Mouse (Mus musculus) testis, adult 2 months (tissue): Measurements from ENCODE around the gene 4921517D22Rik. TPM values are rescaled to one million over a fixed set of nuclear protein-coding genes. Genes with fewer than 3 reads are reported as not detected.

Experiments used
- H3K27ac ChIP-seq: fragments of 200-500 bp; 2 replicates; pipeline ENCODE4 v1.5.1; 2012; ENCODE audit warnings: low read depth, low read length; ENCODE audit not compliant: control insufficient read depth, insufficient read depth
- H3K27me3 ChIP-seq: fragments of 200-500 bp; 2 replicates; pipeline ENCODE4 v1.6.1; 2012; ENCODE audit warnings: mild to moderate bottlenecking, low read length, moderate library complexity; ENCODE audit not compliant: control insufficient read depth, insufficient read depth
- H3K36me3 ChIP-seq: fragments of 200-500 bp; 2 replicates; pipeline ENCODE4 v1.6.1; 2012; ENCODE audit warnings: mild to moderate bottlenecking, low read length; ENCODE audit not compliant: control insufficient read depth, insufficient read depth
- H3K4me1 ChIP-seq: fragments of 200-500 bp; 2 replicates; pipeline ENCODE4 v1.6.1; 2012; ENCODE audit warnings: low read length; ENCODE audit not compliant: control insufficient read depth, insufficient read depth
- H3K4me3 ChIP-seq: fragments of 200-500 bp; 2 replicates; pipeline ENCODE4 v1.5.1; 2012; ENCODE audit warnings: low read depth, mild to moderate bottlenecking, low read length, moderate library complexity, mixed read lengths; ENCODE audit not compliant: control insufficient read depth
- CTCF ChIP-seq: fragments of 200-500 bp; IDR thresholded peaks from 2 replicates; pipeline ENCODE4 v1.5.1; 2012; ENCODE audit warnings: low read depth, mild to moderate bottlenecking, inconsistent platforms, low read length, moderate library complexity; ENCODE audit not compliant: control insufficient read depth, insufficient read depth, insufficient replicate concordance
- POLR2A ChIP-seq: fragments of 200-500 bp; IDR thresholded peaks from 2 replicates; pipeline ENCODE4 v1.6.1; 2012; ENCODE audit warnings: low read depth, mild to moderate bottlenecking, inconsistent platforms, low read length, moderate library complexity; ENCODE audit not compliant: control insufficient read depth
- polyA plus RNA-seq: library from polyadenylated mRNA; depleted of rRNA; stranded (reverse); fragments of >200 nt; gene quantifications from 2 replicates; pipeline ENCODE4 v1.2.3, GENCODE M21; 2012

The 4921517D22Rik gene
- polyA plus RNA-seq, 1 experiment = 24.2 TPM

GRCm38 (mm10) chr13:59689843-59690242 is 4.1 kb downstream of the 4921517D22Rik start:
- H3K27me3 ChIP-seq = no peaks in the 10 kb centered on the region
- H3K27ac ChIP-seq = no peak overlapping the region
- no peak for TF ChIP-seq POLR2A
- TF ChIP-seq CTCF = no peak
- H3K4me3 ChIP-seq = no peak overlapping the region
- no peaks in the 10 kb centered on the region for H3K36me3 ChIP-seq
- H3K4me1 ChIP-seq = peaks cover 3% of the 10 kb centered on the region; the same call in 1 of the 2 replicates

GRCm38 (mm10) chr13:59689313-59689712 is 4.6 kb downstream of the 4921517D22Rik start:
- Histone ChIP-seq H3K27me3 (no peaks in the 10 kb centered on the region), H3K4me3 (no peak overlapping the region), H3K36me3 (no peaks in the 10 kb centered on the region)

GRCm38 (mm10) chr13:59688338-59688770 is 5.6 kb downstream of the 4921517D22Rik start:
- TF ChIP-seq CTCF (no peak), POLR2A (no peak)
- H3K27ac ChIP-seq = no peak overlapping the region
- H3K27me3 ChIP-seq = no peaks in the 10 kb centered on the region
- H3K4me3 ChIP-seq = no peak overlapping the region
- peaks cover 3% of the 10 kb centered on the region; the same call in 1 of the 2 replicates for H3K4me1 ChIP-seq
- no peaks in the 10 kb centered on the region for H3K36me3 ChIP-seq

More at GRCm38 (mm10) chr13:59689313-59689712, 4.6 kb downstream of the 4921517D22Rik start:
- H3K4me1 ChIP-seq = peaks cover 3% of the 10 kb centered on the region; the same call in 1 of the 2 replicates
- TF ChIP-seq POLR2A (no peak), CTCF (no peak)
- no peak overlapping the region for H3K27ac ChIP-seq

- H3K4me1 ChIP-seq = peaks cover 9% of the 10 kb centered on the region
- H3K36me3 ChIP-seq = no peaks in the 10 kb centered on the region
- H3K4me3 ChIP-seq = no peak overlapping the region
- H3K27ac ChIP-seq = no peak overlapping the region; the same call in 1 of the 2 replicates
- TF ChIP-seq CTCF (no peak), POLR2A (no peak)
- no peaks in the 10 kb centered on the region for H3K27me3 ChIP-seq
Observed at GRCm38 (mm10) chr13:59685236-59685635, 8.7 kb downstream of the 4921517D22Rik start.

- Histone ChIP-seq H3K27me3 (no peaks in the 10 kb centered on the region), H3K27ac (no peak overlapping the region), H3K36me3 (no peaks in the 10 kb centered on the region), H3K4me1 (peaks cover 12% of the 10 kb centered on the region), H3K4me3 (no peak overlapping the region)
- TF ChIP-seq CTCF = no peak
- TF ChIP-seq POLR2A = no peak
Observed at GRCm38 (mm10) chr13:59682629-59683028, 11.3 kb downstream of the 4921517D22Rik start.

- H3K27ac ChIP-seq = no peak overlapping the region
Observed at GRCm38 (mm10) chr13:59679908-59680307, 14.0 kb downstream of the 4921517D22Rik start.

GRCm38 (mm10) chr13:59679306-59679705 is 14.6 kb downstream of the 4921517D22Rik start:
- Histone ChIP-seq H3K36me3 (no peaks in the 10 kb centered on the region), H3K27me3 (peaks cover 4% of the 10 kb centered on the region), H3K4me3 (no peak overlapping the region), H3K4me1 (peaks cover 17% of the 10 kb centered on the region), H3K27ac (no peak overlapping the region)
- TF ChIP-seq CTCF (no peak), POLR2A (no peak)

More at GRCm38 (mm10) chr13:59679908-59680307, 14.0 kb downstream of the 4921517D22Rik start:
- Histone ChIP-seq H3K4me3 (no peak overlapping the region), H3K4me1 (peaks cover 15% of the 10 kb centered on the region), H3K27me3 (peaks cover 4% of the 10 kb centered on the region), H3K36me3 (no peaks in the 10 kb centered on the region)
- TF ChIP-seq CTCF = no peak
- no peak for TF ChIP-seq POLR2A
